Mouse (Mus musculus) testis, adult 2 months (tissue): ENCODE measurements around the gene Zmiz1.

ENCODE experiments used
- CTCF ChIP-seq: fragments of 200-500 bp; IDR thresholded peaks from 2 replicates; pipeline ENCODE4 v1.5.1; 2012; ENCODE audit warnings: low read depth, mild to moderate bottlenecking, inconsistent platforms, low read length, moderate library complexity; ENCODE audit not compliant: control insufficient read depth, insufficient read depth, insufficient replicate concordance
- POLR2A ChIP-seq: fragments of 200-500 bp; IDR thresholded peaks from 2 replicates; pipeline ENCODE4 v1.6.1; 2012; ENCODE audit warnings: low read depth, mild to moderate bottlenecking, inconsistent platforms, low read length, moderate library complexity; ENCODE audit not compliant: control insufficient read depth

DNA sequence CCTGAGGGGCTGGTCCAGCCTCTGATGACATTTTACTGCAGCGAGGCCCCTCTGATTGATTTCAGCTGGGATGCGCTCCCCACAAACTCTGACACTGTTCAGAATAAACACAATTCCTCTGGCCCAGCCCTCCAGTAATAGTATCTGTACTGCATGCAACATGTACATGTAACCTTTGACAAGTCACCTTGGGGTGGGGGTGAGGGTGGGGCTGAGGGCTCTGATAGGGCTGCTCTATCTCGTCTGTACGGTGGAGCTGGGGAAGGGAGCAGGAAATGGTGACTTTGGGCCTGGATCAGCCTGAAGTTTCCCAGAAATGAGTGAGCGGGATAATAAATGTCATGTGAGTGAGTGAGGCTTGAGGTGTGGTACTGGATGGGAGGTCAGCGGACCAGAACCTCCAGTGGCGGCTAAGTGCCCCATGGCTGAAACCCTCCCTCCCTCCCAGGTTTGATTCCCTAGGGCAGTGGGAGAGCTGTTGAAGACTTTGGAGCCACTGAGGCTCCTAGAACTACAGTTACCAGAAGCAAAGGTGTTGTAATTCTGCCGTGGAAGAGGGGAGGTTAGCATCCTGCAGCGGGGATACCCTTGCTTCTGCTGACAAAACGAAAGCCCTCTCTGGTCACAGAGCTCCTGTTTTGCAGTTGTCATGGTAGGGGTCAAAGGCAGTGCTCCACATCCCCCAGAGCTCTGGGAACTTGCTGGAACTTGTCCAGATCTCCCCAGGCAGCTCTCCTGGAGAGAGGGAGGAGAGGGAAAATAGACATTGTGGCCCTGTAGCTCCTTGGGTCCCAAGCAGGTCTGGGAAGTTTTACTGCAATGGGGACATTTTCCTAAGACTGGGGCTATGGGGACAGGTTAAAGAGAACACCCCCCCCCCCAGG is 153.1 kb downstream of the Zmiz1 start:
- TF ChIP-seq CTCF (no peak), POLR2A (no peak)
